Comparison of ENCODE assay signal across 7 mouse cellular contexts in the genomic region with DNA sequence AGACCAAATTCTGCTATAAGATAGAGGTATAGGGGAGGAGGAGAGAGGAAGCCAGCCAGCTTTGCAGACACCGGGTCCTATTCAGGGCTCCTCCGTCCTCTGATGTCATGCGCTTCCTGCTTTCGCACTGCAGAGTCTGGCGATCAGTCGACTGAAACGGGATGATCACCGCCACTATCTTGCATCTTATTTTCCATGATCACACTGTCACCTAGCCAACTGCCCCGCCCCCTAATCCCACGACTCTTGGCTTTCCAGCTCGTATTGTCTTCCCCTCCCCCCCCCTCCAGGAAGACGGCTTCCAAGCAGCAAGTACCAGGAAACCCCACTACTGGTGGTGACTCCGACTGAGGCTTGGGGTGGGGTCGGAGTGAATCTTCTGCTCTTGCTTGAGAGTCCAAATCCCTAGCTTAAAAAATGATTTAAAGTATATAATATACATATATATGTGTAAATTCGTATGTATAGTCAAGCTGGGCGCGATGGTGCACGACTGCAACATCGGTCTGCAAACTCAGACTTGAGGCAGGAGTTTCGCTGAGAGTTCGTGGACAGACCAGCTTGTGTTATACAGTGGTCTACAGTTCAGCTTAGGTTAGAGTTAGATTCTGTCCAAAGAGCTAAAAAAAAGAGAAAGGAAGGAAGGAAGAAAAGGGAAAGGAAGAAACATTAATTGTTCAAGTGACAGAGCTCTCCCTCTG.
DNase-seq lines count a peak whose midpoint lies in the region; ATAC-seq and TF ChIP-seq lines count a peak whose summit lies in the region.

No protein-coding gene starts in this region.

- ATAC-seq in activated CD4-positive, CD25-positive, alpha-beta regulatory T cell, adult 4 months: peak; percentile 62
- peak; percentile 48 for ATAC-seq in hindbrain, postnatal 0 days

- H3K9ac ChIP-seq in hindbrain, postnatal 0 days (replicated peaks; ENCODE audit: low read length): peak overlapping the region; percentile 43

- DNase-seq in cerebellum, postnatal 14 days: peak; percentile 71 to 81
- DNase-seq in gastrocnemius, adult 8-10 months (ENCODE audit: low spot score in 2 of 2): peak; percentile 55 to 62
- peak; percentile 73 for DNase-seq in hindbrain, postnatal 0 days (ENCODE audit: low spot score)
- peak; percentile 45 to 48 for DNase-seq in left cerebral cortex, postnatal 36 days (ENCODE audit: low spot score in 2 of 2)
- peak; percentile 74 for DNase-seq in mesoderm, embryonic 11.5 days (ENCODE audit: low read depth, low spot score)
- DNase-seq in skeletal muscle tissue, adult 2 months (ENCODE audit: low read depth, low spot score): peak; percentile 69

- H3K4me2 ChIP-seq in hindbrain, postnatal 0 days (ENCODE audit: low read depth, low read length): peak overlapping the region; percentile 93

- peak overlapping the region; percentile 55 for H3K4me3 ChIP-seq in hindbrain, postnatal 0 days (ENCODE audit: low read length)

- no peaks in the 10 kb centered on the region for H3K27me3 ChIP-seq in hindbrain, postnatal 0 days (ENCODE audit: insufficient read depth, low read length)

- under 1% methylated on average over 21 of the region's 21 CpGs for WGBS in hindbrain, postnatal 0 days

- H3K9me3 ChIP-seq in hindbrain, postnatal 0 days (ENCODE audit: low read length): no peaks in the 10 kb centered on the region

- no peaks in the 10 kb centered on the region for H3K4me1 ChIP-seq in hindbrain, postnatal 0 days (ENCODE audit: insufficient read depth, low read length)

- H3K27ac ChIP-seq in hindbrain, postnatal 0 days: peak overlapping the region; percentile 77

- intact Hi-C loops in left cerebral cortex, postnatal 36 days (cut with DNase I): loop anchor here (5.0 kb wide), 2 partner anchors 33 to 248 kb away; no protein-coding TSS in a partner anchor

- H3K36me3 ChIP-seq in hindbrain, postnatal 0 days (ENCODE audit: insufficient read depth, low read length): no peaks in the 10 kb centered on the region

- TF ChIP-seq CTCF in hindbrain, postnatal 0 days (IDR thresholded peaks at IDR 0.05; ENCODE audit: low read depth): no peak

Comparison
In these comparisons a context has a peak if more than half of its experiments do, and no peak if none do; other contexts are left out.
1. Peak in every context shown above with its lines: DNase-seq, ATAC-seq, H3K4me3 ChIP-seq and H3K27ac ChIP-seq.